Mouse (Mus musculus) gastrocnemius, postnatal 14 days (tissue): Measurements from ENCODE around the gene Dnajb3. TPM values are rescaled to one million over a fixed set of nuclear protein-coding genes. Genes with fewer than 3 reads are reported as not detected.
"Not testable (repeated sequence)": the region's sequence is repeated elsewhere in the genome, so short reads cannot be mapped to it uniquely, and the experiment has no call there.

Source experiments
- DNase-seq: peaks from one replicate; pipeline ENCODE4 v3.0.0; 2021; ENCODE audit warnings: mixed read lengths
- intact Hi-C: fragments of 180-260 bp; cut with DNase I; formaldehyde crosslinking; loops from one replicate; pipeline ENCODE4 v1.15.1; 2025; ENCODE audit warnings: low total_unique reads
- total RNA-seq, 2 experiments: library from RNA; stranded (reverse); gene quantifications; 2 replicates each; pipeline ENCODE4 v1.2.3; 2021

The Dnajb3 gene
- total RNA-seq, 2 experiments from 2014 or later, result 0.22 to 0.39 TPM

- DNase-seq, intact Hi-C loops: not testable (repeated sequence)
Observed at GRCm38 (mm10) chr1:88172190-88172589, 33.4 kb downstream of the Dnajb3 start.

GRCm38 (mm10) chr1:88165711-88166110 lies 39.9 kb downstream of the Dnajb3 start, which contains the start of gene Ugt1a5:
TSS of gene Ugt1a5 (plus strand) at chr1:88166012.
- DNase-seq, result no peak
- intact Hi-C loops, result no loop called here

GRCm38 (mm10) chr1:88158430-88158829 lies 47.2 kb downstream of the Dnajb3 start:
- intact Hi-C loops, result no loop called here
- DNase-seq, result no peak

Other genes with a start within 250 kb of the Dnajb3 start
- 10 to 100 TPM; 11.4 to 12.5 TPM for gene Usp40, start 197.2 kb downstream of the Dnajb3 start, total RNA-seq
- gene Ugt1a10, start 150.4 kb downstream of the Dnajb3 start, total RNA-seq, result not detected
- gene Ugt1a9, start 135.0 kb downstream of the Dnajb3 start, total RNA-seq, result not detected
- not detected for gene Ugt1a8, start 118.0 kb downstream of the Dnajb3 start, total RNA-seq
- gene Ugt1a7c, start 110.7 kb downstream of the Dnajb3 start, total RNA-seq, result under 1 TPM; 0.60 to 0.94 TPM
- under 1 TPM; 0.38 to 0.43 TPM for gene Ugt1a6b, start 102.5 kb downstream of the Dnajb3 start, total RNA-seq
- 1 to 10 TPM; 2.1 to 2.4 TPM for gene Ugt1a6a, start 71.0 kb downstream of the Dnajb3 start, total RNA-seq
- gene Ugt1a5, start 39.8 kb downstream of the Dnajb3 start, total RNA-seq, result under 1 TPM; 0.14 to 0.33 TPM
- not detected for gene Ugt1a2, start 5.2 kb downstream of the Dnajb3 start, total RNA-seq
- under 1 TPM in 1 of 2 experiments, not detected in 1; 0.12 TPM for gene Ugt1a1, start 6.2 kb upstream of the Dnajb3 start, total RNA-seq
- gene Mroh2a, start 21.2 kb upstream of the Dnajb3 start, total RNA-seq, result not detected
- 10 to 100 TPM; 16.8 to 17.1 TPM for gene Hjurp, start 71.9 kb upstream of the Dnajb3 start, total RNA-seq
- not detected for gene Trpm8, start 71.9 kb upstream of the Dnajb3 start, total RNA-seq
- gene Spp2, start 201.2 kb upstream of the Dnajb3 start, total RNA-seq, result not detected